Mouse (Mus musculus): Measurements from ENCODE around the gene Marc2. TPM values are rescaled to one million over a fixed set of nuclear protein-coding genes. Genes with fewer than 3 reads are reported as not detected.

The Marc2 gene
- 100 to 1,000 TPM; 150 to 151 TPM for total RNA-seq (2021)
- long read RNA-seq, experiment 1, transcript Marc2-201 (8 exons, 1,917 nt), result major isoform, 88 of 90 reads
- long read RNA-seq, experiment 1, partial matches to known transcripts, result 0 of 90 reads
- long read RNA-seq, experiment 1, other reads (novel, unspliced or antisense), result 2 of 90 reads
- long read RNA-seq, experiment 2, transcript Marc2-201 (8 exons, 1,917 nt), result major isoform, 103 of 105 reads
- long read RNA-seq, experiment 2, partial matches to known transcripts, result 1 of 105 reads
- long read RNA-seq, experiment 2, other reads (novel, unspliced or antisense), result 0 of 105 reads

DNA sequence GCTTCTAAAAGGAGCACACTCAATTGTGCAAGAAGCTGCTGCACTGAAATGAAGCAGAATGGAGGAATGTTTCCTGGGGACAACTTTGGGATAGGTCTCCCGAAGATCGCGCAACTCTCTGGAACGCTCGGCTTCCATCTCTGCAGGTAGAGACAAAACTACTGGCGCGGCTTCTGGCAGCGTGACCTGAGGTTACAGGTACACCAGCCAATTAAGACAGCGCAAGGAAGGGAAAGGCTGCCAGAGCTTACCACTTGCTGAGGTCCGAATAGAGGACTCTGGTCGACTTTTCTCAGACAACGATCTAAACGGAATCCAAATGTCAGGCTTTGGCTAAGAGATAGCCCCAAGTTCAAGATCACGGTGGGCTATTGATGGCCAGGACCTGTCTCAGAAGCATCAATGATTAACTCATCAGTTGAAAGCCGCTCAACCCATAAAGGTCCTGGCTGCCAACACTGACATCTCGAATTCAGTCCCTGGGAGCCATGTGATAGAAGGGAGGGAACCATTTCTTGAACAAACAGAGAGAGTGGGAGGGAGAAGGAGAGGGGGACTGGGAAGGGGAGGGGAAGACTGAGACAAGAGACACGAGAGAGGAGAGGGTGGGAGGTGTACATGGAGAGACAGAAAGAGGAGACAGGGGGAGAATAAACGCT is at the start of gene Marc2:
TSS of gene Marc2 (minus strand) at position 360 of the 659 bp plus-strand sequence.
- DNase-seq, result no peak

DNA sequence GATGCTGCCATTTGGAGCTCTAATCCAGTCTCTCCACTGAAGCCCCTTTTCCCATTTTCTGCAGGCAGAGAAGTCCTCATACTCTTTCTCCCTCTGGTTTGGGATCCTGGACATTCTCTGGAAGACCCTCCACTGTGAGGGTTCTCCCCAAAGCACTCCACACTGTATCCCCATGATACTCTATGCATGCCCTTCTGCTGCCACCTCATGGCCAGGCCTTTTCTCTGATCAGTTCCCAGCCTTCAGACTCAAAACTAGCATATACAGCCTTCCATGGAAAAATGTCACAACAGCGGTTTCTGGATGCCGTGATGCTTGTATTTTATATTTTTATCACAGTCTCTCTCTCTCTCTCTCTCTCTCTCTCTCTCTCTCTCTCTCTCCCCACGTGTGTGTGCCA is 45.7 kb upstream of the Marc2 start:
- DNase-seq, result no peak

DNA sequence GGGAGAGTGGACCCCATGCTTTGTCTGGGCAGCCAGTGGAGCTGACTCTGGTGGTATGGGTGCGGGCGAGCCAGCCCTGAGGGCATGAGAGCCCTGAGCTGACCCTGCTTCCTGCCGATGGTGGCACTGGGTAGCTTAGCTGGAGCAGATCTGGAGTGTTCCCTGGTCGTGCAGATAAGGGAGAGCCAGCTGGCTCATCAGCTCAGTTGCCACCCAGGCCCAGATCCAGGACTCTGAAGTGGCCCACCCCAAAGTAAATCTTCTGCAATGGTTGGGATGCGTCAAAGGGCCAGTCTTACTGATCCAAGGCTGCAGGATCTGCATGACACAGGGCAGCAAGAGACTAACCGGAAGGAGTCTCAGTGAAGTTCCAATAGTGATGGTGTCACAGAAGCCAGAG is 43.2 kb upstream of the Marc2 start:
- no peak for DNase-seq

DNA sequence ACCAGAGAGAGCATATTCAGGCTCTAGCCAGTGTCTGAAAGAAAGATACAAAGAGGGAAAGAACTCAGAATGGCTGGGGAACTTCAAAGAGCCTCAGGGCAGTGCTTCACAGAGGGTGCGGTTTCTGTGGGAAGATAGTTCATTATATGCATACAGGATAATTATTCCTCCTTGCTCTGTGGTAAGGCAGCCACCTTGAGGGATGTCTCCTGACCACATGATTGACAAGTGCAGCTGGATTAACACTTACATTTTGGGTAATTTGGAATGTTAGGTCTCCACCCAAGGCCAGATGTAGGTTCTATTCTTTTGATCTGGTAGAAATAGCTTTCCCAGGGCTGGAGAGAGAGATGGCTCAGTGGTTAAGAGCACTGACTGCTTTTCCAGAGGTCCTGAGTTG is 39.9 kb upstream of the Marc2 start:
- no peak for DNase-seq

DNA sequence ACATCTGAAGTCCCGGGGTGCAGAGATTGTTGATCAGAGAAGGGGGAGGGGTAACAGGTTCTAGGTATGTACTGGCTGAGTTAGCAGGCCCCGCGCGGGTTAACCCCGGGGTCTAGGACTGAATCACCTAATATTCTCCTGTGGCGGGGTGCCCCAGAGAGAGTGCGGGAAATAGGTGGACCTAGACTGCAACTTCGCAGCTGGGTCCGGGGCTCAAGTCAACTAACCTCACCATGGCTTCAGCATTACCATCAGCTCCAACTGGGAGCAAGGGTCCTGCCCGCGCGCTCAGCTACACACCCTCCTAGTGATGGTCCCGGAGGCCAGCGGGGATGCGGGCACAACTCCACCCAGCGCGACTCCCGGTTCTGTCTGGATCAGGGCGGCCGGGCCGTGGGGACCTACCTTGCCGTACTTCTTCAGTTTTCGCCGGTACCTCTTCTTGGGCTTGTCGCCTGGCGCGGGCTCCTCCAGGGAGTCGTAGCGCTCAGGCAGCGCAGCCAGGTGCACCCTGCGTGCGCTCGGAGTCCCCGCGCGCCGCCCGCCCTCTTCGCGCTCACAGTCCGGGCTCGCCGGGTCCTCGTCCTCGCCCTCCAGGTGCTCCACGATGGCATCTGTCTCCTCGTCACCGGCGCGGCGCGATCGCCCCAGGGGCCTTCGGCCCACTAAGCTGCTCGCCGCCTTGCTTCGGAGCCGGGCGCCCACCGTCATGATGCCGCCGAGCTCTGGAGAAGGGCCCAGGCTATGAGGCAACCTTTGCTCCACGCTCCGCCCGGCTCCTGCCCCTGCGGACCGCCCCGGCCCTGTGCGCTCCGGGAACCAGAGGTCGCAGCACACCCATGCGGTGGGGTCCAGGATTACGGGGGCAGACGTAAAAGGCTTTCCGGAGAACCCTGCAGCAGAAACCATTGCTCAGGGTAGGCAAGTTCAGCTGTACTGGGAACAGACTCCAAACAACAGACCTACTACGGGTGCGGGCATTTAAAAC is 36.3 kb upstream of the Marc2 start, which contains the start of gene C130074G19Rik:
TSS of gene C130074G19Rik (minus strand) at position 938 of the 988 bp plus-strand sequence.
- peak; percentile 69 for DNase-seq

DNA sequence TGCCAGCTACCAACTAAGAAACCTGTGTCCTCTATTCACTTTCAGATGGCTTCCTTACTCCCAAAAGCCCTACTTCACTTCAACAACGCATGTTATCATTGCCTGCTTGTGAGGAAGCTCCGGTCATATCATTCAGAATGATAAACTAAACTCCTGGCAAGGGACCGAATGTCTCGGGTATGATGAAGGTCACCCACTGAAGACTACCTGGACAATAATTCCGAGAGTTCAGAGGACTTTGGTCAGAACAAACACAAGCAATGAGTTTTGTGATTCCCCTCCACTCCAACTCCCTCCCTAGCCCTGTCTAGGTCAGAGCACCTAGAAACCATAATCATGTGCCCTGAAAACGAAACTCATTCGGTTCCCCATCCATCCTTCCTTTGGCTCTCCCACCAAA is 35.6 kb upstream of the Marc2 start:
- no peak for DNase-seq

DNA sequence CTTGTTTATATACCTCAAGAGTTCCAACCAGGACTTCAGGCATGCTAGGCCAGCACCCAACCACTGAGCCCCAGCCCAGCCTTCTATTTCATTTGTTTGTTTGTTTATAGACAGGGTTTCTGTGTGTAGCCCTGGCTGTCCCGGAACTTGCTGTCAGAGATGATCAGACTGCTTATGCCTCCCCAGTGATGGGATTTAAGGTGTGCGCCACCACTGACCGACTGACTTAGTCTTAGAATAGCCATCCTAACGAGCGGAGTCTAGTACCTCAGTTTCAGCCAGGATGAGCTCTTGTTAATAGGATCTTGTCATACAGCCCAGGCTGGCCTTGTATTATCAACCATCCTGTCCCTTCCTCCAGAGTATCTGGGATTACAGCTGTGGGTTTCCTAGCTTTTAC is 35.0 kb upstream of the Marc2 start:
- no peak for DNase-seq

DNA sequence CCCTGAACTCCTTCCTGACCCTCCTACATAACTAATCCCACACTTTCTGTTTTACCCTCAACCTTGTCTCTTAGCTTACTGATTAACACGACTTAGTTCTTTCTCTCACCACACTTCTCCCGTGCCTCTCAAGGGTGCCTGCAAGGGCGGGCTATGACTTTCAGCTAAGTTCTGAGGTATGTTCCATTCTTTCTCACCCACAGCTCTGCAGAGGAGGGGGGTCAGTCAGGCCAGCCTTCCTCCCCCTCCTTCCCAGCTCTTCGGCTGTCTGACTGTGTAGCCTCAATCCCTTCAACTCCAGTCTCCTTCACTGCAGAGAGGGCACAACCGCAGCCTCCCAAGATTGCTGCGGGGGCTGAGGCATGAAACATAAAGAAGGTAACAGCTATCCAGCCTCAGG is 32.6 kb upstream of the Marc2 start:
- DNase-seq, result no peak

DNA sequence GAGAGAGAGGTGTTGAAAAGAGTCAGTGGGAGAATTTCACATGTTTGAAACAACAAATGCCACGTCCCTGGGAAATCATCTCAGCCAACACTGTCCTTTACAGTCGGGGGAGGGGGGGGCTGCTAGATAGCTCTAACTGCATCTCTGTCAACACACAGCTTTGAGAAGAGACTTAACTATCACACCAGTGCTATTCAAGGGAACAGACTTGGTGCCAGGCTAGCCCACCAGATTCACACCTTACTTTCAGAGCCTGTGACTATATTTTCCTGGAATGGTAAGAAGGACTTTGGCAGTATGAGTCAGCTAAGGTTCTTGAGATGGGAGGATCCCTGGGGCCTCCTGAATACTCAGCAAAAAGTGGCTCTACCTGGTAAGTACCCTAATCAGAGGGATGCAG is 31.1 kb upstream of the Marc2 start:
- no peak for DNase-seq

DNA sequence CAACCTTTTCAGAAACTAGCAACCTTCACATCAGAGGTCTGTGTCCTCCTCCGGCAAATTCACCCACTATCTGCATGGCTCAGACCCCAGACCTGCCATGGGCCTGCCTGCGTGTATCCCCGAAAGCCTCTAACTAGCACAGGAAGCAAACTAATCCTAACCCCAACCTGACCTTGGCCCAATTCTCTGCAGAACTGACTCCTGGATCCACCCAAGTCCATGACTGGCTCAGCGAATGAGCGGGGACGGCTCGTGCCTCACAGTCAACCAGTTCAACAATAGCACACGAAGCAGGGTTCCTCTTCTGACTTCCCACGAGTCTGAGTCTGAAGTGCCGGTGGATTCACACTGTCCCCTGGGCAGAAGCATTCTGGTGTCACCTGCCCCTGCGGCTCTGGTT is 27.7 kb upstream of the Marc2 start:
- no peak for DNase-seq

DNA sequence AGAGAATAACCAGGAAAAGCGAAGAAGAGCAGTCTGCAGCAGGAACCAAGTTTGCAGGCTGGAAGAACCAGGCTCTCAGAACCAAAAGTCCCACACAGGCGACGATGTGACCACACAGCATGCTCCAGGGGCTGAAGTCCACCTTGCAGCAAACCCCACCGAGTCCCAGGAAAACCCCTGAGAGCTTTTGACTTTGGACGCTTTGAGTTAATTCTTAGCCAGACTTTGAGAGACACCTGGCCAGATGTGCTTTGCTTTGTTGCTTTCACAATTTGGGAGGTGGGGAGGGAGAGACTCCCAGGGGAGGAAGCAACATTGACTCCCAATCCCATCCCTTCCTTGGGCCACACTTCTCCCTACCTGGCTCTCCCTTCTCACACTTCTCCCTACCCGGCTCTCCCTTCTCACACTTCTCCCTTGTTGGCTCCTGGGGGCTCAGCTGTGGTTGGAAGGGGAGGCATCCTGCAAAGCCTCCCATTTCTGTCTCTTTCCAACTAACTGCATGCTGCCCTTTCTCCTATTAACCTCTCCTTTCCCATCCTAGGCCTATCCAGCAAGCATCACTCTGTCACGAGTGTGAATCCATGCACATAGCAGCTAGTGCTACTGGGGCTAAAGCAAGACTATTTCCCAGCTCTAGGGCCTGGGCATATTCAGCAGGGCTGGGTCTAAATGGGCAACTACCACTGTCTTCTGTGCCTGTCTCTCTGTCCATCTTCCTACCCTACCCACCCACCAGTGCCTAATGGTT is 26.0 kb upstream of the Marc2 start:
- no peak for DNase-seq

DNA sequence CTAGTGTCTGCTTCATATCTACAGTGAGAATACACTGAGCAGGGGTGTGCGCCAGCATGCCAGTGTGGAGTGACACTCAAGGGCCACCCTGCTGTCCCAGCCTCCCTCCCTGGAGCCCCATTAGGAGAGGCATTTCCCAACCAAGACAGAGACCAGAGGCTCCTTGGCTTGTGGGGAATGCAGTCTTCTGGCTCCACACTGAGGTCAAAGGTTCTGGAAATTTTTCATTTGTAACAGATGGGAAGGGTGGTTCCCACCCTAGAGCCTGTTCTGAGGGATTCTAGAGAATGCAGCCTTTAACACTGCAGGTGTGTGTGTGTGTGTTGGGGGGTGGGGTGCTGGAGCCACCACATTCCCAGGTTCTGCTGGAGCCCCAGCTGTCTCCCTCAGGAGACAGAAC is 25.3 kb upstream of the Marc2 start:
- no peak for DNase-seq

DNA sequence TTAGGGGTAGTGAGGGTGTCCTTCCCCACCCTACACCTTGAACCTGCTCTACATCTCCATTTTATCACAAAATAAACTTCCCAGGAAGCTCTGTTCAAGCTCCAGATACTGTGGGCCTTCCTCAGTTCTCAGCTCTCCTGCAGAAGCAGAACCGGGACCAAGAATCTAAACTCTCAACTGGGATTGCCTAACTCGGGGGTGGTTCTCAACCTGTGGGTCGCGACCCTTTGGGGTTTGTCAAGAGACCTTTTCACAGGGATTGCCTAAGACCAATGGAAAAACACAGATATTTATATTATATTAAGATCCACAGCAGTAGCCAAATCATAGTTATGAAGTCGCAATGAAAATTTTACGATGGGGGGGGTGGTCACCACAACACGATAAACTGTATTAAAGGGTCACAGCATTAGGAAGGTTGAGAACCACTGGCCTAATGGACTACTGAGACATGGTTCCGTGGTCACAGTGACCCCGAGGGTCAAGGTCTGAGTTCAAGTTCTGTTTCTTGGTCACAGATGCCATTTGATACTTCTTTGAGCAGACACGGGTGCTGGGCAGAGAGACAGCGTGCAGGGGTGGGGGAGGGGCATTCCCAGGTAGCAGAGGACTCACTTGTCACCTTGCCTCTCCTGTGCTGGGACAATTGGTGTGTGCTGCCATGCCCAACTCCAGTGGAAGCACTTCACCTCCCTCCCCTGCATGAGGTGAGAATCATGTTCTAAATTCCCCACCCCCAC is 24.6 kb upstream of the Marc2 start:
- DNase-seq, result no peak

DNA sequence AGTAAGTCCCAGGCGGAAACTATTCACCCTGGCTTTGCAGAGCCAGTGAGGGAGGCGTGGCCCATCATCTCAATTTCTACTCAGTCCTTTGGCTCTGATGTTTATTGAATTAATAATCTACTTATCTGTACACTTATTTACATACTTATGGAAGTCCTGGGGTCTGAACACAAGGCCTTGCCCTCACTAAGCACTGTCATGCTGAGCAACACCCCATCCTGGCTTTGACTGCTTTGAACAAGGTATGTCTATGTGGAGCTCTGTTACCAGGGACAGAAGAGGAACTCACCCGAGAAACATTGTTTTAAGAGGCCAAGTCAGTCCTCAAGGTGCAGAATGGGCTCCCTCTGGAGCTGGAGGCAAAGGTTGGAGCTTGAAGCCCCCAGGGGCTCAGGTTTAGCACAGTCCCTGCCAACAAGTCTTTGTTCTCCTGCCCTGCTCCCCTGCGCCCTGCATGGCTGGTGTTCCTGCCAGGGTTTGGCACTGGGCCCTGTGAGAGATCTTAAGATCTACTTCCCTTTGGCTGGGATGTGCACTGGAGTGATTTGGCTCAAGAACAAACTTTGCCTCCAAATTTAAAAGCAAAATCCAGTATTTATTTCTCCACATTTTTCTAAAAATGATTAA is 23.8 kb upstream of the Marc2 start:
- no peak for DNase-seq

DNA sequence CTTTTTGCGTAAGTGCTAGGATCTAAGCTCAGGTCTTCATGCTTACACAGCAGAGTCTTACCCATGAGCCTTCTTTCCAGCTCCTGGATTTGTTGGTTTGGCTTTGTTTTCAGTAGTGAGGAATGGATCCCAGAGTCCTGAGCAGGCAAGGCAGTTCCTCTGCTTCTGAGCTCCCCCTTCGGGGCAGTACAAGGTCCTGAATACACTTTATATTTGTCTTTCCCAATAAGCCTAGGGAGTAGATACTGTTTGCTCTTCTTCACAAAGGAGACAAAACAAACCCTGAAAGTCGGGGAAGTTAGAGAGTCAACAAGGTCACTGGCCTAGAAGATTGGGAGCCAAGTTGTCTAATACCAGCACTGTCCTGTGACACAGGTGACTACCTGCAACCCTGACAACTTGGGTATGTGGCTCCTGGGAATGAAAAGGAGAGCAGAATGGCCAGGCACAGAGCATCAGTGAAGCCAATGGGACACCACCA is 21.4 kb upstream of the Marc2 start:
- DNase-seq, result no peak

DNA sequence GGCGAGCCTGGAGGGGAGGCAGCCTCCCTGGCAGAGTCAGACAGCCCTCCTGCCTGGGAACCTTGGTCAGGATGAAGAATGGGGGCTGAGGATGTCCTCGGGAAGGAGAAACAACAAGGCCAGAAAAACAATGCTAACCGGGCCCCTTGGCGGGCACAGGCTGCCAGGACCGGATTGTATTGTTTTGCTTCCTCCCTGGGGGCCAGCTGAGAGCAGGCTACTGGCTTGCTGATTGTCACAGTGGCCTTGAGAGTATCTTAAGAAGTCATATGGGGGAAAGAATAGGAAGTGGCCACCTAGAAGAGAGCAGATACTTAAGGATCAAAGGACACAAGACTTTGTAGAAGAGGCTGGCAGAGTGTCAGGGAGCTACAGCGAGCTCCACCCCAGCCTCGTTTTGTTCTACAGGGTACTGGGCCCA is 18.1 kb upstream of the Marc2 start:
- DNase-seq, result no peak

DNA sequence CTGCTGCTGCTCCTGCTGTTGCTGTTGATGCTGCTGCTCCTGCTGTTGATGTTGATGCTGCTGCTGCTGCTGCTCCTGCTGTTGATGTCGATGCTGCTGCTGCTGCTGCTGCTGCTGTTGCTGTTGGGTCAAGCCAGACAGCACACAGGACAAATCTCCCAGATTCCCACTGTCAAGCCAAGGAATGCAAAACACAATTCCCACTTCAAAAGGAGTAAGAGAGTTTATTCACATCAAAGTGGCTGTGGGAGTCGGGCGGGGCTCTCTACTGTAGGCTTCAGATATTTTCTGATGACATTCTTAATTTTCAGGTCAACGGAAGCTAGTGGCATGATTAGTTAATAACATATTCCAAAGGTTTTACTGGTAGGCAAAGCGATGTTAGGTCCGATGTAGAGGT is 16.4 kb upstream of the Marc2 start:
- no peak for DNase-seq

DNA sequence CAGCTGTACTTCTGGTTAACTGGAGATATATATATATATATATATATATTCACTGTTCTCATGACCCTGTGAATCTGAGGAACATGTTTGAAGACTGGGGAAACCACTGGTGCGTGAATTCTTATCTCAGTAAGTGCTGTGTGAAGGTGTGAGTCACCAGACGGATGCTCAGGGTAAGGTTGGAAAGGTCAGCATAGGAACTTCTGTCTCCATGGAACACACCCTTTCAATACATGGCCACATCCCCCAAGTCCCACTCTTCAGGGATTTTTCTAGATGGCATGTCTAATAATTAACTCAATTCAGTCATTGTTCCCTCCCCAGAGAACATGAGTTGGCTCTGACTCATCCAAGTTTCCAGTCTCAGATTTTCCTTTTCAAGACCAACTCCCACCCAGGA is 15.3 kb upstream of the Marc2 start:
- DNase-seq, result no peak

DNA sequence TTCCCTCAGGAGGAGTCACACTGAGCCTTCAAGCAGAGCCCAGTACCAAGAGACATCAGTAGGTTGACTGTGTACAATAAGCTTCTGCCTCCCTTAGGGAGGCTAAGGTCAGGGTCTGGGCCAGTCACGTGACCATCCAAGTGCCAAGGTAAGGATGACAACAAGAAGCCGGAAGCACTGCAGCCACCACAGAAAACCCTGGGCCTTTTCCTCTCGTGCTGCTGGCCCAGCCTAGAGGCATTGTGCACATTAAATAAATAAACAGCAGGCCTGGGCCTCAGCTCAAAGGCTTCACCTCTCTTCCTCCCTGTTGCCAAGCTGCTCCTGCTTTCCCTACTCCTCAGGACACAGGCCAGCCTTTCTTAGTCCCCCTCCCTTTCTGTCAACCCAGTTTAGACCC is 14.0 kb upstream of the Marc2 start:
- no peak for DNase-seq

DNA sequence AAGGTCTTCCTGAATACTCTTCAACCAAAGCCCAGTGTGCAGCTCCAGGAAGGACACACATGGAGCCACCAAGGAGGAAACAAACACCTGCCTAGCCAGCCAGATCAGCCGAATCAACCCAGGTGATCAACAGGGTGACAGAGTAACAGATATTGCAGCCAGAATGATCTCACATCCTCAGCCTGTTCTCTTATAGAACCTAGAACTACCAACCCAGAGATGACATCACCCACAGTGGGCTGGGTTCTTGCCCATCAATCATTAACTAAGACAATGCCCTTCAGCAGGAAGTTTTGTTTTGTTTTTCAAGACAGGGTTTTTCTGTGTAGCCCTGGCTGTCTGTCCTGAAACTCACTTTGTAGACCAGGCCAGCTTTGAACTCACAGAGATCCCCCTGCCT is 12.0 kb upstream of the Marc2 start:
- DNase-seq, result no peak

DNA sequence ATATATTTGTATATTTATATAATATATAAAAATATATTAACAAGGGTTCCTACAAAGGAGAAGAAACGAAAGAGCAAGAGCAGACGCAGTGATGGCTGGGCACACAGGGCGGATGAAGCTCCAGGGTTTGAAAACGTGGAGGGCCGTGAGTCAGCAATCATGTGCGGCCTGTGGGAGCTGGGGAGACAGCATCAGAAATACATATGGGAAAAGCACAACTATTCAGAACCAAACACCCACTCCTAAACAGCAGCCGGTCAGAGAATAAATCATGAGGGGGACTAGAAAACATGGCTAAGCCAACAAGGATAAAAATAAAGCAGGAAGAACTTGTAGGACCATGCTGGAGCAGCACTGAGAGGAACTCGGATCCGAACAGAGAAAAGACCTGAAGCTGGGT is 11.0 kb upstream of the Marc2 start:
- no peak for DNase-seq
